Mouse (Mus musculus): ENCODE data around the gene Batf3.

DNA sequence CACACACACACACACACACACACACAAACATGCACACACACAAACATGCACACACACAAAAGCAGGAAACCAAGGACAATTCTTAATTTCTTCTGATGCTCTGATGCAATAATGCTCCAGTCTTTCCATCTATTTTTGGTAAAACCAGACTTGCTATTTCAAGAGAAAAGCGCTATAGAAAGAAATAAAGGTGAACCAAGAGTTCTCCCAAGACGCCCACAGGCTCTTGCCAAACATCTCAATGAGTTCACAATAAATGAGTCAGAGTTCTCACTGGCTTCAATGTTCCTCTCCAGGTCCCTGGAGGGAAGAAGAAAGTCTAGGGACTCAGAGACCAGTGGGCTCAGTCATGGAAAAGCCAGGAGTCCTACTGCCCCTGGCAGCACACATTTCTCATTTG, 26.0 kb downstream of the Batf3 start:
- TF ChIP-seq POLR2AphosphoS2 (IDR thresholded peaks at IDR 0.05; ENCODE audit: low read depth, low read length) (no peak), E2F4 (IDR thresholded peaks at IDR 0.05; ENCODE audit: insufficient replicate concordance, low read depth, low read length) (no peak), POLR2A (IDR thresholded peaks at IDR 0.05; ENCODE audit: low read depth, low read length) (no peak), CTCF (conservative IDR thresholded peaks at IDR 0.05 in 1 of 2, IDR thresholded peaks at IDR 0.05 in 1 of 2; ENCODE audit: low read depth in 2 of 2, low read length in 2 of 2) (no peak)
